Mouse (Mus musculus): ENCODE data around the gene Fam110c.
A peak's percentile ranks its signal among the peaks of the same experiment; 100 is the strongest.

Fam110c gene

DNA sequence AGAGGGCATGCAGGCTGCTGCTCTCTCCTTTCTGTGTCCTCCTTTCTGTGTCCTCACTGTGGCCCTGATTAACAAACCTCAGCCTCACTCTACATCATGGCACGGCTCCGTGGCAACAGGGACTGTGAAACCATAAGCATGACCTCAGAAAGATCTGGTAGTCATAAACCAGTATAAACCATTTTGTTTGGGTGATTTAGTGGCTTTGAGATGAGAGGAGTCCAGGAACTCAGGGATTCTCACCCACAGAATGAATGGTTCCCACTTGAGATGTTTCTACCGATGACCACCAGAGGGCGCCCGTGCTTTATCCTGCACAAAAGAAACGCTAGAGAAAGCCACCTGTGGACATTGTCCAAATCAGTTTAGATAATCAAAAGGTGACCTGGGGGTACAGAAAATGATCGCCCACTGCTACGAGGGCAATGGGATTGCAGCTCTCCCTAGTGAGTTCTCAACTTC, 42.4 kb downstream of the Fam110c start:
- DNase-seq = peak; percentile 83

DNA sequence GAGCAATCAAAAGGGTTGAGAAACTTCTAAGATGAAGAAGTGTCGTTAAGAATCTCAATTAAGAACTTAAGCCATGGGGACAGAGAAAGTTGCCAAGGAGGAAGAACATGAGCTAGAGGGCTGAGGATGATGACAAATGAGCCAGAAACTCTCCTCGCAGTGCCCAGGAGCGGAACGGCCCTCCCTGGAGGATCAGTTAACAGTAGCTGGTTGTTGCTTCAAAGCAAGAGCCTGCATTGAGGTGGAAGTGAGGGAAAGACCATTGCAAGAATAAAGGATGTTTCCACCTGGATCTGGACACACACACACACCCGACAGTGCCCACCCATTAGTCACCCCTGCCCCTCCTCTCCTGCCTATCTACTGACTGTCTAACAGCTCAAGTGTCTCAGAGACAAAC, 46.9 kb downstream of the Fam110c start:
- DNase-seq = no peak

DNA sequence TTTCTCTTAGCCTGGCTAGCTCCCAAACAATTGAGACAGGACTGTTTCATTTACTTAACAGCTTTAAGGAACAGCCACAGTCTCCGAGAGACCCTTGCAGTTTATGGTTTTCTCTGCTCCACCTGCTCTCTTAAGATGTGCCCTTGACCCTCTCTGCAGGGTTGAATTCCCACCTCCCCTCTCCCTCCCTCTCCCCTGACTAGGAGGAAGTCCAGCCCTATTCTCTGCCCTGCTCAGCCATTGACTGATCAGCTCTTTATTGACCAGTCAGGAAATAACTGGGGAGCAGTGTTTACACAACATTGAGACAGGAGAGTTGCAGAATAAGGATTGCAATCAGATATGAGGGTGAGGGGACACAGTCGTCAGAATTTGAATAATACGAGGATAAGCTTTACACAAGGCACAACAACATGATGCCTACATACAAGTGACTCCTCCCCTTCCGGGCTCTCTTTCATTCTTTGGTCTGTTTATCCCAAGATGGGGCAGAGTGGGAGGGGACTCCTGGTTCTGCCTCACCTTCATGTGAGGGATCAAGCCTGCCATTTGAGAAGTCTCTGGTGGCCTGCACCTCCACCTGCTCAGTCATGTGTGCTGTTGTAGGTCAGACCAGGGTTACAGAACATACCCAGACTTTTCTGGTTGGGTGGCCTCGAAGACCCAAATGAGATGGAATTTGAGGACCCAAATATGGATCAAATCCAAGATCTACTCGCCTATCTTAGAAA, 49.4 kb downstream of the Fam110c start:
- no peak for DNase-seq

DNA sequence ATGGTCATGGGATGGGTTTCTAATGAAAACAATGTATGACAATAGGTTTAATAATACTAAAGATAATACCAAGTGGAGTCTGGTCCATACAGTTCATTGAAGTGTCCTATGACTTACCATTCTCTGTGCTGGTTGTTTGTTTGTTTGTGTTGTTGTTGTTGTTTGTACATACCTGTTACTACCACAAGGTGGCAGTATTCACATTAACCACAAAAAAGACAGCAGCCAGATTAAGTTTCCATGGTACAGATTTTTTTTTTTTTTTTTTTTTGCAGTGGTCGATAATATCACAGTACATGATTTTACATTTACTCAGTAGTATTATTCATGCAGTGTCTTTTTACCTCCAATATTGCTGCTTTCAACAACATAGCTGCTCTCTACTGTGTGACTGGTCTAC, 52.4 kb downstream of the Fam110c start:
- no peak for DNase-seq

DNA sequence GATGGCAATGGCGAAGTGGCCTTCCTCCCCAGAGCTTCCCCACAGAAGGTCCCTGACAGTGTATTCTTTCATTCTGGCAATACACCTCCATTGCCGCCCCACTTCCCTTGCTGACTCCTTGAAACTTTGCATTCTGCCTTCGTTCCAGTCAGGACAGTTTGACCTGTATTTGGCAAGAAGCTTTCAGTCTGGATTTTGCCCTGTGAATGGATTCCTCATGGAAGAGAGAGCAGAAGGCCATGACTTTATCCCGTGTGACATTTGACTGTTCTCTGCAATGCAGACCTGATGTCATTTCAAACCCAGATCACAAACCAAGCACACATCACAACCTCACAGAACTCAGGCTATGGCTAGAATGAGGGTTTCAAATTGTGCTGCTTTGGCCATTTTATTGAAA, 55.9 kb downstream of the Fam110c start:
- no peak for DNase-seq
